Mouse (Mus musculus) fat pad, adult 2 months (tissue): ENCODE measurements around the gene Fam20a.

Experiments
- DNase-seq: peaks from one replicate; pipeline ENCODE4 v3.0.0-alpha.2; 2011; ENCODE audit warnings: low read depth, low spot score; ENCODE audit errors: extremely low read depth

The Fam20a gene

GRCm38 (mm10) chr11:109721781-109722446, at the start of gene Fam20a:
Fam20a (minus strand) TSS chr11:109722279.
- DNase-seq: no peak

GRCm38 (mm10) chr11:109771381-109771780, 49.3 kb upstream of the Fam20a start:
- no peak for DNase-seq

GRCm38 (mm10) chr11:109770185-109770584, 48.1 kb upstream of the Fam20a start:
- DNase-seq: no peak

GRCm38 (mm10) chr11:109769091-109769490, 47.0 kb upstream of the Fam20a start:
- no peak for DNase-seq

- no peak for DNase-seq
These were observed 38.0 kb upstream of the Fam20a start for GRCm38 (mm10) chr11:109760063-109760462.

- DNase-seq: peak; percentile 30
These were observed 36.6 kb upstream of the Fam20a start for GRCm38 (mm10) chr11:109758616-109759215.

- no peak for DNase-seq
These were observed 32.1 kb upstream of the Fam20a start for GRCm38 (mm10) chr11:109754105-109754602.

- DNase-seq: no peak
These were observed 29.8 kb upstream of the Fam20a start for GRCm38 (mm10) chr11:109751636-109752603.

- no peak for DNase-seq
These were observed 23.1 kb upstream of the Fam20a start for GRCm38 (mm10) chr11:109745210-109745609.

- no peak for DNase-seq
These were observed 15.9 kb upstream of the Fam20a start for GRCm38 (mm10) chr11:109737967-109738366.

- no peak for DNase-seq
These were observed 14.3 kb upstream of the Fam20a start for GRCm38 (mm10) chr11:109736406-109736805.

- DNase-seq: no peak
These were observed 12.3 kb upstream of the Fam20a start for GRCm38 (mm10) chr11:109734341-109734740.

- DNase-seq: no peak
These were observed 10.8 kb upstream of the Fam20a start for GRCm38 (mm10) chr11:109732726-109733438.

- no peak for DNase-seq
These were observed 6.3 kb upstream of the Fam20a start for GRCm38 (mm10) chr11:109728371-109728770.

GRCm38 (mm10) chr11:109722711-109723110, 632 bp upstream of the Fam20a start:
- DNase-seq: no peak

- no peak for DNase-seq
These were observed 729 bp downstream of the Fam20a start for GRCm38 (mm10) chr11:109721320-109721780.

- DNase-seq: no peak
These were observed 1.2 kb downstream of the Fam20a start for GRCm38 (mm10) chr11:109720809-109721319.

- no peak for DNase-seq
These were observed 2.7 kb downstream of the Fam20a start for GRCm38 (mm10) chr11:109719399-109719798.

- no peak for DNase-seq
These were observed 3.8 kb downstream of the Fam20a start for GRCm38 (mm10) chr11:109717966-109718895.
